Mouse (Mus musculus) Patski (cell line): Measurements from ENCODE around the gene Arhgap31. TPM values are rescaled to one million over a fixed set of nuclear protein-coding genes. Genes with fewer than 3 reads are reported as not detected.

ENCODE experiments used
- ATAC-seq: fragments of 100-300 bp; one replicate; pipeline ENCODE4 v1.8.0; 2021
- CTCF ChIA-PET: fragments of 350-600 bp; sonication (Branson Sonifier 250); formaldehyde crosslinking; loops from one replicate; lab custom pipeline; 2022; ENCODE audit warnings: inconsistent platforms; lab: Charles Lee
- POLR2A ChIA-PET: fragments of 350-600 bp; sonication (Branson Sonifier 250); formaldehyde crosslinking; loops from one replicate; lab custom pipeline; 2022; ENCODE audit warnings: antibody characterized with exemption, inconsistent platforms; lab: Charles Lee
- DNase-seq: peaks from one replicate; pipeline ENCODE4 v3.0.0-alpha.2; 2011; ENCODE audit warnings: low read depth, low spot score
- H3K27me3 ChIP-seq: fragments of 371-371 bp; one replicate; pipeline ENCODE4 v1.5.1; 2021
- CTCF ChIP-seq: fragments of 100-300 bp; IDR thresholded peaks from one replicate; pipeline ENCODE4 v1.5.1; 2021
- in situ Hi-C: fragments of 300-500 bp; cut with MboI; formaldehyde crosslinking; loops from 3 replicates; pipeline ENCODE4 v1.11.1; 2018; ENCODE audit warnings: low pct_unique_long_range_greater_than_20kb, mixed read lengths
- polyA plus RNA-seq: library from polyadenylated mRNA; unstranded; gene quantifications from one replicate; pipeline ENCODE4 v1.2.3, GENCODE M21; 2021

The Arhgap31 gene
- polyA plus RNA-seq, 1 experiment from 2014 or later: 0.24 TPM

DNA sequence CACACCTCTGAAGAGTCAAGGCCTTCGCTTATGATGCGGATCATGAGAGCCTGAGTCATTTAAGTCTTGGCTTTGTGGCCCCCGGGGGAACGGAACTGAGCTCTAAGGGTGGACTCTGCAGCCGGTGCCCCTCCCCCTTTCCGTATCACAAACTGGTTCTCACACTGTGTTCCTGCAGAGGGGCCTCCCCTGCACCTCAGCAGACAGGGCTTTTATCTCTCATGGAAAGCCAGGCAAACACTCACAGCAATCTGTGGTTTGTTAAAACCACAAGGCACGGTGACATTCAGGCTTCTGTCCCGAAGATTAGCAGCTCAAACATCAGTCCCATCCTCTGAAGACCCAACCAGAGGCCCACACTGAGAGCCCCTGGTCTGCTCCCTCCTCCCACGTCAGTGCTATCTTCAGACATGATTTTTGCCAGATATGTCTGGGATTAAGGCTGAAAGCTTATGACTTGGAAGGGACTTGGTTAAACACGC lies 59.6 kb downstream of the Arhgap31 start:
- in situ Hi-C loops: no loop called here
- ChIA-PET CTCF (interaction anchor here (2.4 kb wide), 1 partner anchor 11 kb away, joined by 9 read pairs; no protein-coding TSS in a partner anchor), POLR2A (no interaction called here)
- DNase-seq: no peak
- no peaks in the 10 kb centered on the region for H3K27me3 ChIP-seq
- no peak for TF ChIP-seq CTCF
- no peak for ATAC-seq

DNA sequence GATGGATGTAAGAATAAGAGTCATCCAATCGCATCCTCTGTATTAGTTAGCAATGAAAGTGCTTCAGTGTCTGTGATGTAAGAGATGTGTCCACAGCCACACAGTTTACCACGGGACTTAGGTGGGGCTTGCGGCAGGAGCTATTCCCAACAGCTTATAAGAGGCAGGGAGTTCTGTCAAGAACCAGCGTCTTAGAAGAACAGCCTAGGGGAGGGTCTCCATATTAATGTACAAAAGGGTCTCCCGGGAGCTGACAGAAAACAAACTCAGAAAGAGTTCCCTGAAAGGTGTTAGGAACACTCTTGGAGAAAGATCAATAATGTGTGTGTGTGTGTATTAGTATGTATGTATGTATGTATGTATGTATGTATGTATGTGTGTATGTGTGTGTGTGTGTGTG lies 60.4 kb downstream of the Arhgap31 start:
- no peaks in the 10 kb centered on the region for H3K27me3 ChIP-seq
- CTCF ChIA-PET: no interaction called here
- in situ Hi-C loops: no loop called here
- no peak for DNase-seq
- ATAC-seq: no peak
- POLR2A ChIA-PET: no interaction called here
- TF ChIP-seq CTCF: no peak

DNA sequence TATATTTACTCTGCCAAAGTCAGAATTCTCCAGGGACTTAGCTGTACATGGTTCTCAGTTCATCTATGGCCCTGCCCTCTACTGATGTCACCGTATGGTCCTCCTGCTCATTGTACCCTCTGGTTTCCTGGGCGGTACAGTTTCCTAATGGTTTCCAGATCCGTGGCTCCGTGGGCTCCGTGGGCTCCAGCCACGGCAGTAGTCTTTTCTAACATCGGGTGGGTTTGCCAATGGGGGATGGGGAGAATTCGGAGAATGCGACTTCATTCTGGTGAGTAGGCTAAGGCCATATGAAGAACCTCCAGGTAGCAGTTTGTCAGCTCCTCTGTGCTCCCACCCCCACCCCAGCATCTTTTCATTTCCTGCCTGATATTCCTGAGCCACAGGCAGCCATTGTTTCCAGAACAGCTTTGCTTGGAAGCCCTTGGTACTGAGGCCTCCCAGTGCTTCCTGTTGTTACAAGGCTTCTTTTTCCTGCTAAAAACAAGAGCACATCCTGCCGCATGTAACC lies 61.3 kb downstream of the Arhgap31 start:
- ChIA-PET POLR2A (no interaction called here), CTCF (no interaction called here)
- DNase-seq: no peak
- in situ Hi-C loops: no loop called here
- no peak for ATAC-seq
- TF ChIP-seq CTCF: no peak
- no peaks in the 10 kb centered on the region for H3K27me3 ChIP-seq

DNA sequence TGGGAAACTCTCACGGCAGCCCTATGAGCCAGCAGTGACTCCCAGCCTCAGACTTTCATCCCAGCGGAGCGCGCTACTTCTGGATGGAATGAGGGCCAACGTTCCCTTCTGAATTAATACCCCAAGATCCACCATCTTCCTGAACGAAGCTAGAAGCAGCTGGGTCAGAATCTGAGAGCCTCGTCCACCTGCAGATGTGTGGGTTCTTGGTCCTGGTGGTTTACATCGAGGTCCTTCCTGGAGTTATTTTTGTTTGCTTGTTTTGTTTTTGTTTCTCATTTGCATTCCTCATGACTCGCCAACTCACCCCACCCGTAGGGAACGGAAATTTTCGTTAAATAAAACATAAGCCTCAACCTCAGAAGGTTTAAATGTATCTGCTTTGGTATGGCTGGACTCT lies 61.8 kb downstream of the Arhgap31 start:
- in situ Hi-C loops: no loop called here
- POLR2A ChIA-PET: no interaction called here
- CTCF ChIA-PET: no interaction called here
- no peak for TF ChIP-seq CTCF
- DNase-seq (no peak), ATAC-seq (no peak)
- no peaks in the 10 kb centered on the region for H3K27me3 ChIP-seq

DNA sequence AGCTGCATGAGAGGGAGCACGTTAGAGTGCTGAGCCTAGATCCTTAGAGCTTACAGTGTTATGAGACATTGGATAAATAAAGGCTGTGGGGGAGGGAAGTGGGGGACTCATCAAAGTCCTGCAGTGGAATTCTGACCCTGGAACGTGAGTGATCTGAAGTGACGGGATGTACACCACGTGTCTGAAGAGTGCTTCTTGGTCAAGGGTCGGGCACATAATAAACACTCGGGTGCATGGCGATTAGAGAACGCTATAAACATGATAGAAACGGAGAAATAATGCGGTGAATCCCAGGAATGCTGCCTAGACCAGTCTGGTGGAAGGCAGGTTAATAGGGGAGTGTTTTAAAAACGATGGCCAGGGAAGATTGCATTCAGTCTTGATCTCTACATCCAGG lies 63.6 kb downstream of the Arhgap31 start:
- ATAC-seq (no peak), DNase-seq (no peak)
- ChIA-PET POLR2A (no interaction called here), CTCF (no interaction called here)
- no peaks in the 10 kb centered on the region for H3K27me3 ChIP-seq
- no peak for TF ChIP-seq CTCF
- in situ Hi-C loops: no loop called here

DNA sequence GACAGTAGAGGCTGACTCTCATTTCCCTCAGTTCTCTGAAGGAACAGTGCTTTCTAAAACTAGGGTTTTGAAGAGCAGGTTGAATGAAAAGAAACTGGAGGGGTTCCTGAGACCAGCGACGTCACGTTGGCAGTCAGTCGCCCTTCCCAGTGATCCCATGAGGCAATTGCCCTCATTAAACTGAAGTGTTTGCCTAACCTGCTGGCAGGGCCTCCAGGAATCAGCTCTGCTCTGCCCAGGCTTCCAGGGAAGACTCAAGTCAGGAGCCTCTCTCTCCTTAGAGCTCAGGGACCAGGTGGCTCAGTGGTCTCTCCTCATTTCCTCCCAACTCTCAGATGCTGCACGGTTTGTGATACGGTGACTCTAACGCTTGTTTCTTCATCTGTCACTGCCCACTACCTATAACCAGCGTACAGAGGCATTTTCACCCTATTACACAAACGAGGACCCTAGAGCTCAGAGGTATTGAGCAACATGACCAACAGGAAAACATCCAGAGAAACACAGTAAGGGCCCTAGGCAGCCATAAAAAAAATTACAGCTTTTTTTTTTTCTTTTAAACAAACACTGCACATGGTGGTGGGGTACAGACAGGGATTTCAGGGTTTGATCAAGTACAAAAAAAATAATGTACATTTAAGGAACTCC lies 64.2 kb downstream of the Arhgap31 start:
- H3K27me3 ChIP-seq: no peaks in the 10 kb centered on the region
- no peak for ATAC-seq
- in situ Hi-C loops: no loop called here
- ChIA-PET CTCF (no interaction called here), POLR2A (no interaction called here)
- DNase-seq: no peak
- no peak for TF ChIP-seq CTCF

DNA sequence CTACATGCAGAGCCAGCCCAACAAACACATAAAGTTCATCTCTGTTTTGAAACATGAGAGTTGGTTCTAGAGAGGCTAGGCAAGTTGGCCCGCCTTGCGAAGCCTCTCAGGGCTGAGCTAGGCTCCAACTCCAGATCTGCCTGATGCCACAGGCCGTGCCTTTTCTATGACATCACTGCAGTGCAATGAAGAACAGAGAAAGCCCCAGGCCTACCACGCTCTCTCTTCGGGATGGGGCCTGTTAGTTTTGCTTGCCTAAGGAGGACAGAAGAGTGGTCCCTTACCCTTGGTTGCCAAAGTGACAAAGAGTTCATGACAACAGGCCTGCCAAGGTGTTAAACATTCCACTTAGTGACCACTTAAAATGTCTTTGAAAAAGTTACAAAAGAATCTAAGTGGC lies 64.9 kb downstream of the Arhgap31 start:
- CTCF ChIA-PET: no interaction called here
- DNase-seq (no peak), ATAC-seq (no peak)
- POLR2A ChIA-PET: no interaction called here
- no peak for TF ChIP-seq CTCF
- in situ Hi-C loops: no loop called here
- H3K27me3 ChIP-seq: no peaks in the 10 kb centered on the region

DNA sequence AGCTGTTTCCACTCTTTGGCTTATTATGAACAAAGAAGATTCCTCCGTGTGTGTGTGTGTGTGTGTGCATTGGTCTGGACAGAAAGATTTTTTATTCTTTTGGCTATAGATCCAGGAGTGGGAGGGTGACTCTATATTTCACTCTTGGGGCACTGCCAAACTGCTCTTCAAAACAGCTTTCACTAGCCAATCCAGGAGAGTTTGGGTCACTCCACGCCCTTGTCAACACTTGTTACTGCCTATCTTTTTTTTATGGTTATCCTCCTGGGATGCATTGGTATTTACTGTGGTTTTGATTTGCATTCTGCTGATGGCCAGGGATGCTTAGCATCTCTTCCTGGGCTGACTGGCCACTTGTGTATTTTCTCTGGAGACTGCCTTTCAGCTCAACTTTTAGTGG lies 68.6 kb downstream of the Arhgap31 start:
- POLR2A ChIA-PET: no interaction called here

DNA sequence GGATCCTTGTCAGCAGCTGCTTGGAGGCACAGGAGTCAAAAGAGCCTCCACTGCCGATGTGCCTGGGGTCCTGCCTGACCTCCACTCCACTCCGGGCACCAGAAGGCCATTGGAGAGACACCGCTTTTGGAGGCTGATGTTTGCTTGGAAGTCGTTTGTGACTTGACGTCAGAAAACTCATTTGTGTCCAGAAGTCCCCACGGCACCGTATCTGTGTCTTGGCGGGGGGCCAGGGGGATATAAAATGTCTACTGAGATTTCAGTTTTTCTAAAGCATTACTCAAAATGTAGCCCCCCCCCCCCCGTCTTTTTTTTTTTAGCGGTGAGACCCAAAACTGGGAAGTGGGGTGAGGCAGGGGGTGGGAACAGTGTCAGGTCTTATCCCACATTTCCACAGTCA lies 76.0 kb downstream of the Arhgap31 start:
- no peak for ATAC-seq
- ChIA-PET CTCF (interaction anchor here (0.6 kb wide), 1 partner anchor 92 kb away, joined by 3 read pairs; no protein-coding TSS in a partner anchor), POLR2A (no interaction called here)
- no peak for TF ChIP-seq CTCF
- DNase-seq: no peak
- H3K27me3 ChIP-seq: no peaks in the 10 kb centered on the region
- in situ Hi-C loops: no loop called here

More for the DNA sequence above, 68.6 kb downstream of the Arhgap31 start:
- CTCF ChIA-PET: no interaction called here
- TF ChIP-seq CTCF: no peak
- in situ Hi-C loops: no loop called here
- DNase-seq (no peak), ATAC-seq (no peak)
- H3K27me3 ChIP-seq: no peaks in the 10 kb centered on the region

DNA sequence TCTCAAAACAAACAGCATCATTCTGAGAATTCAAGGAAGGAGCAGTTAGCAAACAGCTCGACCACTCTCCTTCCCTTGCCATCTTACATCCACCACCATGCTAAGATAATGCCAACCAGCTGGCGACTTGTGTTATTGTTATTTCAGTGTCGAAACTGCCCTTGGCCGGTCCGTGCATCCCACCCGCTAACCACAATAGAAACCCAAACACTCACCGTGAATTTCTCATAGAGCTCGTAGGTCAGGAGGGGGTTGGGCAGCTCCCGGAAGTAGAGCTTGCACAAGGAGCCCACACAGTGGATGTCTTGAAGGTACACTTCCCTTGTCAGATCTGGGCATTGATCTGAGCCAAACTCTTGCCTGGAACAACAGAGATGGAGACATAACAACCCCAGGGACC lies 76.4 kb downstream of the Arhgap31 start:
- no peak for TF ChIP-seq CTCF
- ChIA-PET CTCF (interaction anchor here (0.6 kb wide), 1 partner anchor 93 kb away, joined by 3 read pairs; no protein-coding TSS in a partner anchor), POLR2A (no interaction called here)
- in situ Hi-C loops: no loop called here
- H3K27me3 ChIP-seq: no peaks in the 10 kb centered on the region
- no peak for DNase-seq
- no peak for ATAC-seq

DNA sequence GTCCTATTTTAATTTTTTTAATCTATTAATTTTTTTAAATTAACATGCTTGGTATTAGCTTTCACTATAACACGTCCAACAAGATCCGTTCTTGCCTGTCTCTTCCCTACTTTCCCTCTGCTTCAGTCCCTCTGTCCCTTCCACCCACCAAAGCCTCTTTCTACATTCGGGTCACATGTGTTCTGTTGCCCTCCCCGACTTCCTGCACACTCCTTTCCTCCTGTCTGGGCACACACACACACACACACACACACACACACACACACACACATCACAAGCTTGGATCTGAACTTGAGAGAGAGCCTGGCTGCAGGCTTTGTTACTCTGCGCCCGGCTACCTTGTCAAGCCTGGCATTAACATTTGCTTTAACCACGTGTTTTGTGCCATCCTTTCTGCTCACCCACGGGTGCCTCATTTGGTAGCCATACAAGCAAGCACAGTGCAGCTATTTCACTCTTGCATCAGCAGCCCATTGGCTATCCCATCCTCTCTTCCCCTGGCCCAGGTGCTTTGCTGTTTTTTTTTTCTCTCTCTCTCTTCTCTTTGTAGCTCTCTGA lies 77.2 kb downstream of the Arhgap31 start:
- ATAC-seq: no peak
- no peaks in the 10 kb centered on the region for H3K27me3 ChIP-seq
- ChIA-PET CTCF (no interaction called here), POLR2A (no interaction called here)
- no peak for DNase-seq
- TF ChIP-seq CTCF: no peak
- in situ Hi-C loops: no loop called here
